Comparison of ENCODE assay signal across 10 mouse cellular contexts in genomic region chr8:107660624-107661023, GRCm38 (mm10).
"Had no signal": no experiment of that assay in that cellular context is flagged by ENCODE, and none has a peak within 500 bp of the region (broad histone marks: within the 10 kb centered on the region; RNA-seq: fewer than 3 reads in every experiment).

No protein-coding gene starts in this region.

- DNase-seq: kidney, adult 2 months; kidney, postnatal 25 days; liver; lung, adult 18-20 months; lung, postnatal 10 days; lung, postnatal 36 days; right cerebral cortex, postnatal 14 days; thymus, adult 2 months; thymus, postnatal 14 days; thymus, postnatal 4 days had no signal
